Mouse (Mus musculus) small intestine, adult 2 months (tissue): ENCODE results near the gene Ap1ar.

ENCODE experiments used
- CTCF ChIP-seq: fragments of 200-500 bp; IDR thresholded peaks from 2 replicates; pipeline ENCODE4 v1.5.1; 2012; ENCODE audit warnings: low read depth, mild to moderate bottlenecking, control low read depth, inconsistent platforms, low read length, moderate library complexity, mixed read lengths; ENCODE audit not compliant: insufficient replicate concordance, insufficient read length; ENCODE audit errors: extremely low read depth
- POLR2A ChIP-seq: fragments of 200-500 bp; IDR thresholded peaks from 2 replicates; pipeline ENCODE4 v1.6.1; 2012; ENCODE audit warnings: low read depth, mild to moderate bottlenecking, control low read depth, inconsistent platforms, low read length, moderate library complexity

GRCm38 (mm10) chr3:127788038-127788437 lies 49.3 kb downstream of the Ap1ar start:
- TF ChIP-seq CTCF (no peak), POLR2A (no peak)
